Mouse (Mus musculus) intestine, embryonic 16.5 days (tissue): ENCODE data around the gene 1190007I07Rik. TPM values are rescaled to one million over a fixed set of nuclear protein-coding genes. Genes with fewer than 3 reads are reported as not detected.

ENCODE experiments used
- ATAC-seq: fragments of 200-750 bp; cut with Nextera tagmentation; 2 replicates; pipeline ENCODE4 v1.8.0; 2017; ENCODE audit warnings: moderate TSS enrichment, moderate library complexity
- H3K27ac ChIP-seq: fragments of 300-500 bp; sonication (generic); 2 replicates; pipeline ENCODE4 v1.5.1; 2014; ENCODE audit warnings: mild to moderate bottlenecking, low read length
- H3K27me3 ChIP-seq: fragments of 300-500 bp; sonication (generic); replicated peaks from 2 replicates; pipeline ENCODE4 v1.6.1; 2014; ENCODE audit warnings: low read length, control low read depth, mixed read lengths; ENCODE audit not compliant: control insufficient read depth, insufficient read depth
- H3K36me3 ChIP-seq: fragments of 300-500 bp; sonication (generic); 2 replicates; pipeline ENCODE4 v1.6.1; 2014; ENCODE audit warnings: low read length, control low read depth; ENCODE audit not compliant: control insufficient read depth, insufficient read depth
- H3K4me1 ChIP-seq: fragments of 300-500 bp; sonication (generic); 2 replicates; pipeline ENCODE4 v1.6.1; 2014; ENCODE audit warnings: low read length, control low read depth, mixed read lengths; ENCODE audit not compliant: control insufficient read depth, insufficient read depth
- H3K4me2 ChIP-seq: fragments of 300-500 bp; sonication (generic); 2 replicates; pipeline ENCODE4 v1.6.1; 2014; ENCODE audit warnings: low read depth, low read length, control low read depth
- H3K4me3 ChIP-seq: fragments of 300-500 bp; sonication (generic); 2 replicates; pipeline ENCODE4 v1.5.1; 2014; ENCODE audit warnings: mild to moderate bottlenecking, low read length
- H3K9ac ChIP-seq: fragments of 300-500 bp; sonication (generic); 2 replicates; pipeline ENCODE4 v1.6.1; 2014; ENCODE audit warnings: low read depth, low read length
- H3K9me3 ChIP-seq: fragments of 300-500 bp; sonication (generic); 2 replicates; pipeline ENCODE4 v1.6.1; 2016; ENCODE audit warnings: low read length, control low read depth; ENCODE audit not compliant: control insufficient read depth
- WGBS: fragments of 180-500 bp; shearing (Covaris S2); extraction: QIAGEN DNeasy Blood & Tissue Kit; methylation state at CpG from one replicate; pipeline ENCODE4 v1.1.7; 2014; 5-methylcytosine and 5-hydroxymethylcytosine counted together
- polyA plus RNA-seq: library from polyadenylated mRNA; unstranded; fragments of >200 nt; fragmentation: Nextera tagmentation; extraction: Ambion mirVana; gene quantifications from 2 replicates; pipeline ENCODE4 v1.2.1, GENCODE M21; 2015

Gene 1190007I07Rik
- polyA plus RNA-seq, 1 experiment from 2014 or later = 57.3 TPM

- Histone ChIP-seq H3K9me3 (no peaks in the 10 kb centered on the region), H3K27me3 (no peaks in the 10 kb centered on the region), H3K4me1 (no peaks in the 10 kb centered on the region), H3K9ac (no peak overlapping the region), H3K36me3 (peaks cover 5% of the 10 kb centered on the region; the same call in 1 of the 2 replicates), H3K4me2 (no peak overlapping the region), H3K4me3 (no peak overlapping the region), H3K27ac (no peak overlapping the region)
- no peak for ATAC-seq
- 87% methylated on average over 5 of the region's 5 CpGs for WGBS
These were observed 28.2 kb upstream of the 1190007I07Rik start for GRCm38 (mm10) chr10:82651221-82651620.

- H3K36me3 ChIP-seq = peaks cover 18% of the 10 kb centered on the region
- no peak overlapping the region for H3K4me3 ChIP-seq
- no peaks in the 10 kb centered on the region for H3K27me3 ChIP-seq
- no peak for ATAC-seq
- H3K27ac ChIP-seq = no peak overlapping the region
- 80% methylated on average over 17 of the region's 17 CpGs for WGBS
- H3K9ac ChIP-seq = no peak overlapping the region
- no peaks in the 10 kb centered on the region for H3K9me3 ChIP-seq
- no peak overlapping the region for H3K4me2 ChIP-seq
- H3K4me1 ChIP-seq = no peaks in the 10 kb centered on the region
These were observed 24.3 kb upstream of the 1190007I07Rik start for GRCm38 (mm10) chr10:82647205-82647811.

GRCm38 (mm10) chr10:82646083-82646482 is 23.1 kb upstream of the 1190007I07Rik start:
- H3K4me2 ChIP-seq = no peak overlapping the region
- no peaks in the 10 kb centered on the region for H3K9me3 ChIP-seq
- no peak for ATAC-seq
- no peaks in the 10 kb centered on the region for H3K4me1 ChIP-seq
- H3K9ac ChIP-seq = no peak overlapping the region
- H3K36me3 ChIP-seq = peaks cover 20% of the 10 kb centered on the region
- no peaks in the 10 kb centered on the region for H3K27me3 ChIP-seq
- H3K4me3 ChIP-seq = no peak overlapping the region
- WGBS = 90% methylated on average over 8 of the region's 8 CpGs
- no peak overlapping the region for H3K27ac ChIP-seq

DNA sequence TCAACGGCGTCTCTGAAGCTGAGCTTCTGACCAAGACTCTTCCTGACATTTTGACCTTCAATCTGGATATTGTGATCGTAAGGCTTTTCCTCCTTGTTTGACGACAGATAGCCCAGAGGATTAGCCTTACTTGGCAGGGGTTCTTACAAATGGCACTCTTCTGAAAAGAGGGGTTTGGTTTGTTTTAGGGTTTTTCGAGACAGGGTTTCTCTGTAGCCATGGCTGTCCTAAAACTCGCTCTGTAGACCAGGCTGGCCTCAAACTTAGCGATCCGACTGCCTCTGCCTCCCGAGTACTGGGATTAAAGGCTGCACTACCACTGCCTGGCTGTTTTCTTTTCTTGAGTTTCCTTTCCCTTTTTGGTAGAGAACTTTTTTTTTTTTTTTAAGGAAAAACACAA is 18.5 kb upstream of the 1190007I07Rik start:
- H3K27ac ChIP-seq = no peak overlapping the region
- H3K36me3 ChIP-seq = peaks cover 41% of the 10 kb centered on the region
- H3K9me3 ChIP-seq = no peaks in the 10 kb centered on the region
- WGBS = 95% methylated on average over 9 of the region's 9 CpGs
- no peaks in the 10 kb centered on the region for H3K4me1 ChIP-seq
- H3K4me3 ChIP-seq = no peak overlapping the region
- no peak overlapping the region for H3K9ac ChIP-seq
- no peaks in the 10 kb centered on the region for H3K27me3 ChIP-seq
- H3K4me2 ChIP-seq = no peak overlapping the region
- ATAC-seq = no peak

DNA sequence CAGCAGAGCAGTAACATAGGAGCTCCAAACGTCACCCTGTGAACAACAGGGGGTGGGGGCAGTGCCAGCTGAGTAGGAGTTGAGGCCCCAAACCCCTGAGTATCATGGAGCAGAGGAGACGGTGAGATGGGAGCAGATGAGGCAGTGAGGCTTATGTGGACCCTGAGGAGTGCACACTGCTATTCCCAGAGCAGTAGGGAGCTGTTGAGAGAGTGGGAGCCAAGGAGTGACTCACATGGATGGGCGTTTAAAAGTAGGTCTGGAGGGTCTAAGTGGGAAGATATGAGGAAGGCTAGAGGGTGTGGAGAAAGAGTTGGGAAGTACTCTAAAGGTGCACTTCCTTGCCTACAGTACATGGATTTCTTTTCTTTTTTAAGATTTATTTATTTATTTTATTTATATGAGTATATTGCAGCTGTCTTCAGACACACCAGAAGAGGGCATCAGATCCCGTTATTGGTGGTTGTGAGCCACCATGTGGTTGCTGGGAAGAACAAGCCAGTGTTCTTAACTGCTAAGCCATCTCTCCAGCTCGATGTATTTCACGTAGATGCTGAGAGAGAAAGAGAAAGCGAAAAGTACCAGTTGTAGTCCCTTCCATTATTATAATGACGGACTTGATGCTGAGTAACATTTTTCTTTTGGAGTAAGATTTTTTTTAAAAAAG is 16.1 kb upstream of the 1190007I07Rik start:
- no peak overlapping the region for H3K9ac ChIP-seq
- no peak overlapping the region for H3K4me2 ChIP-seq
- H3K27ac ChIP-seq = no peak overlapping the region
- H3K4me1 ChIP-seq = no peaks in the 10 kb centered on the region
- no peaks in the 10 kb centered on the region for H3K9me3 ChIP-seq
- H3K27me3 ChIP-seq = no peaks in the 10 kb centered on the region
- ATAC-seq = no peak
- WGBS = 88% methylated on average over 8 of the region's 8 CpGs
- no peak overlapping the region for H3K4me3 ChIP-seq
- H3K36me3 ChIP-seq = peaks cover 33% of the 10 kb centered on the region

DNA sequence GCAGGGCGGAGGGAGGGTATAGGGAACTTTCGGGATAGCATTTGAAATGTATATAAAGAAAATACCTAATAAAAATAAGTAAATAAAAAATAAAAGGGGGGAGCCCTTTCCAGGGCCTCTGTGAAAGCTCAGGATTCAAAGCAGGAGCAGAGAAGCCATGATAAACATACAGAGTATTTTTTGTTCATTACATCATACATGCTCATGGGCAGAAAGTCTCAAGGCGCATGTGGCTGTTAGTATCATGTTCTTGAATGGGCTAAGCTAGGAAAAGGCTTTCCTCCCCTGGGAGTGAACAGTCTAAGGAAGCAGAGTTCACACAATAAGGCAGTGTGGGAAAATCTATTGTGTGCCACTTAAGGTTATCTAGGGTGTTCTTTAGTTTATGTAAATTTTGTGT is 13.3 kb upstream of the 1190007I07Rik start:
- Histone ChIP-seq H3K4me1 (no peaks in the 10 kb centered on the region), H3K27me3 (no peaks in the 10 kb centered on the region), H3K27ac (no peak overlapping the region), H3K4me3 (no peak overlapping the region), H3K9ac (no peak overlapping the region), H3K4me2 (no peak overlapping the region), H3K9me3 (no peaks in the 10 kb centered on the region), H3K36me3 (peaks cover 25% of the 10 kb centered on the region)
- WGBS = 95% methylated on average over 3 of the region's 3 CpGs
- no peak for ATAC-seq

DNA sequence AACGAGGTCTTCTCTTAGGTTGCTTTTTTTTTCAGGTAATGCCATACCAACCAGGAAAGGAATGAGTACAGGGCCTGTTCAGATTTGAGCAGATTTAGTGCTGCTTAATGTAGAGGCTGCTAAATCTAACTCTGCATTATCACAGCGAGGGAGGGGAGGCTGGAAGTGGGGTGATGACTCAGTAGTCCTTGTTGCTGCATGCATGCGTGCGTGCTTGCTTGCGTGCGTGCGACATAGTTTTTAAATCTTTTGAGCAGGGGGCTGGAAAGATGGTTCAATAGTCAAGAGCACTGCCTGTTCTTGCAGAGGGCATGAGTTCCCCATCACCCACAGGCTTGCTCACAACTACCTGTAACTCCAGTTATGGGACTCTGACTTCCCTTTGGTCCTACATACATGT is 11.3 kb upstream of the 1190007I07Rik start:
- no peaks in the 10 kb centered on the region for H3K9me3 ChIP-seq
- H3K27ac ChIP-seq = no peak overlapping the region
- ATAC-seq = no peak
- H3K4me1 ChIP-seq = peaks cover 9% of the 10 kb centered on the region
- H3K4me3 ChIP-seq = no peak overlapping the region
- no peaks in the 10 kb centered on the region for H3K27me3 ChIP-seq
- WGBS = 97% methylated on average over 7 of the region's 7 CpGs
- no peak overlapping the region for H3K9ac ChIP-seq
- peaks cover 15% of the 10 kb centered on the region for H3K36me3 ChIP-seq
- H3K4me2 ChIP-seq = no peak overlapping the region

DNA sequence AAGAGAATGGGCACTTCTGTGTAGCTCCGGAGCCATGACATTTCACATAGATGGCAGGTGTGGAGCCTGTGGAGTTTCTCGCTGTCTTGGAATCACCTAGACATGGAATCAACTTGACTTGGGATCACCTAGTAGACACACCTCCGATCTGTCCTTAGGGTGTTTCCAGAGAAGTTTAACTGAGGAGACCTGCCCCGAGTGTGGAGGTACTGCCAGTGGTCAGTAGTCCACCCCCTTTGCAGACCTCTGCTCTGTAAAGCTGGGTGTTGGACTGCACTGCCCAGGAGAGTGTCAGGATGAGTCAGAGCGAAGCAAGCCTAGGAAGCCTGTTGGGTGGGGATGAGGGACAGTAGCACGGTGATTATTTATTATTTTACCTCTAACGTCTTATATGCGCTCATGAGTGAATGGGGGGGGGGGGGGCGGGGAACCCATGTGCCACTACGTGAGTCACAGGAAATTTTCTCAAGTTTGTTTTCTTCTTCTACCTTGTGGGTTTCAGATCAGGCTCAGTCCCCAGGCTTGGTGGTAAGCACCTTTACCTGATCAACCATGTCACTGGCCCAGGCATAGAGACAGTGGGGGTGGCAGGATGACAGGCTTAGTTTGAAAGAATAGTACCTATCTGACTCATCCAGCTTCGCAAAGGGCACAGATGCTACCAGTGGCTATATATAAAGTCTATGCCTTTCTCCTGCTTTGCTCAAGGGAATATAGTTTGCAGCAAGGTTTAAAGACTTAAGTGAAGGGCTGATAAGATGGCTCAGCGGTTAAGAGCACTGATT is 9.7 kb upstream of the 1190007I07Rik start:
- WGBS = 98% methylated on average over 12 of the region's 12 CpGs
- H3K9me3 ChIP-seq = no peaks in the 10 kb centered on the region
- no peak overlapping the region for H3K9ac ChIP-seq
- peaks cover 6% of the 10 kb centered on the region; the same call in 1 of the 2 replicates for H3K36me3 ChIP-seq
- no peak overlapping the region for H3K4me3 ChIP-seq
- no peak overlapping the region for H3K27ac ChIP-seq
- H3K4me2 ChIP-seq = no peak overlapping the region
- no peaks in the 10 kb centered on the region for H3K27me3 ChIP-seq
- peaks cover 9% of the 10 kb centered on the region for H3K4me1 ChIP-seq
- ATAC-seq = no peak

DNA sequence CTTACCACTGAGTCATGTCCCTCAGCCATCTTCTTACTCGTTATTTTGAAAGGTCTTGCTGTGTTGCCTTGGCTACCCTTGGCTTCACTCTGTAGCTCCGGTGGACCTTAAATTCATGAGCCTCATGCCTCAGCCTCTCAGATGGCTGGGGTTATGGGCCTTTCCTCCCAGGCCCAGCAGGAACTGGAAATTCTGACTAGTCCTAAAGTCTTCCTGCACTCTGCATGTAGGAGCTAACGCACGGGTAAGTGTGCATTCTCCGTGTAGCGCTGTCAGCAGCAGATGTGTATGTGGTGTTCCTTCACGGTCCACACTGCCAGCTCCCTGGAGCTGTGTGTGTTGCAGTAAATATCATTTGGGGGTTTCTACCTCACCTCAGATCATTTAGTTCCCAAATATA is 8.1 kb upstream of the 1190007I07Rik start:
- H3K27me3 ChIP-seq = no peaks in the 10 kb centered on the region
- no peaks in the 10 kb centered on the region for H3K9me3 ChIP-seq
- ATAC-seq = no peak
- H3K4me3 ChIP-seq = peak overlapping the region; percentile 90; the same call in 1 of the 2 replicates
- peak overlapping the region; percentile 44 for H3K9ac ChIP-seq
- H3K4me1 ChIP-seq = peaks cover 9% of the 10 kb centered on the region
- WGBS = 83% methylated on average over 7 of the region's 7 CpGs
- H3K27ac ChIP-seq = no peak overlapping the region
- peak overlapping the region; percentile 84 for H3K4me2 ChIP-seq
- H3K36me3 ChIP-seq = peaks cover 3% of the 10 kb centered on the region; the same call in 1 of the 2 replicates
